Mouse (Mus musculus) left cerebral cortex, postnatal 10 days (tissue): ENCODE results near the gene Gm20388. TPM values are rescaled to one million over a fixed set of nuclear protein-coding genes. Genes with fewer than 3 reads are reported as not detected.

Experiments
- DNase-seq, 2 experiments: peaks; one replicate each; pipeline ENCODE4 v3.0.0; 2021 to 2022; ENCODE audit warnings: low spot score in 2 of 2, mixed read lengths in 1 of 2; ENCODE audit errors: extremely low spot score in 1 of 2
- intact Hi-C: fragments of 180-260 bp; cut with DNase I; formaldehyde crosslinking; loops from one replicate; pipeline ENCODE4 v1.15.1; 2025
- total RNA-seq, 2 experiments: library from RNA; stranded (reverse); gene quantifications; 2 replicates each; pipeline ENCODE4 v1.2.3; 2021

Gm20388 gene
- total RNA-seq, 2 experiments from 2014 or later = 4.4 to 9.0 TPM

DNA sequence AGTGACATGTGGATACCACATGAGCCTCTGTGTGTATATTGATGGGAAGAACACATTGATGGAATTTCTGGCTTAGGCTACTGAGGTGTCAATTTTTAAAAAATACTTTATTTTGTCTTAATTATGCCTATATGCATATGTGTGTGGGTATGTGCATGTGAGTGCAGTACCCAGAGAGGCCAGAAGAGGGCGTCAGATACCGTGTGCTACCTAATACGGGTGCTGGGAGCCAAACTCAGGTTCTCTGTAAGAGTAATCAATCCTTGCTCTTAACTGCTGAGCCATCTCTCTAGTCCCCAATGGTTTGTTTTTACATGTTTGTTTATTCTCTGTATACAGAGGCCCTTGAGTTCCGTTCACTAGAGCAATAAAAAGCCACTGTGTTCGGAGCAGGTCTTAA lies 337.0 kb downstream of the Gm20388 start:
- intact Hi-C loops = no loop called here

DNA sequence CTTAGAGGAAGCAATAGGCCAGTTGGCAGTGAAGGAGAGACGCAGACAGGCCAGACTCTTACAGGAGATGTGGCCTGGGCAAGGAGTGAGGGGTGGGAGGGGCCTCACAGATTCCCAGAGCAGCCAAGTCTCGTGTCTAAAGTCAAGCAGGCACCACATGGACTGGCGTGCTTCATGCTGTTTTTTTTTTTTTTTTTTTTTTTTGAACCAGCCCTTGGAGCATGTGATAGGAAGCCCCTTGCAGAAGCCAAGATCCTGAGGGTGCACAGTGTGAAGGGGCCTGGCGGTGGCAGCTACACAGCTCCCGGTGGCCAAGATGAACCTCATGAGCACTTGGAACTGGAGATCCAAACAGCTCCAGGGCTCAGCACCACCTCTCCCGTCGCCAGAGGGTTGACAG lies 337.4 kb downstream of the Gm20388 start:
- no peak for DNase-seq
- intact Hi-C loops = no loop called here

More for the DNA sequence above, 337.0 kb downstream of the Gm20388 start:
- no peak for DNase-seq

DNA sequence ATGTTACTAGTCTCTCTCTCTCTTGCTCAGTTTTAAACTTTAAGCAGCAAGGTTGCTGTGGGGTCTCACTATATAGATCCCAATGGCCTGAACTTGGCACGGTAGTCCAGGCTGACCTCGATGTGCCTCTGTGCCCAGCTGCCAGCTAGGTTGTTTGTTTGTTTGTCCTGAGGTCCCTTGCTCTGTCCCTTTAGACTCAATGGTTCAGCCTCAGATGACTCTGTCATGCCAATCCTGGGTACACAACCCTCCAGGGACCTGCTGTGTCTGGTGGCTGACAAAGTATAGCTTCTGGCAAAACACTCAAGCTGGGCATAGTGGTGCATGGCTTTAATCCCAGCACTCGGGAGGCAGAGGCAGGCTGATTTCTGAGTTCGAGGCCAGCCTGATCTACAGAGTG lies 337.8 kb downstream of the Gm20388 start:
- DNase-seq = no peak
- intact Hi-C loops = no loop called here

DNA sequence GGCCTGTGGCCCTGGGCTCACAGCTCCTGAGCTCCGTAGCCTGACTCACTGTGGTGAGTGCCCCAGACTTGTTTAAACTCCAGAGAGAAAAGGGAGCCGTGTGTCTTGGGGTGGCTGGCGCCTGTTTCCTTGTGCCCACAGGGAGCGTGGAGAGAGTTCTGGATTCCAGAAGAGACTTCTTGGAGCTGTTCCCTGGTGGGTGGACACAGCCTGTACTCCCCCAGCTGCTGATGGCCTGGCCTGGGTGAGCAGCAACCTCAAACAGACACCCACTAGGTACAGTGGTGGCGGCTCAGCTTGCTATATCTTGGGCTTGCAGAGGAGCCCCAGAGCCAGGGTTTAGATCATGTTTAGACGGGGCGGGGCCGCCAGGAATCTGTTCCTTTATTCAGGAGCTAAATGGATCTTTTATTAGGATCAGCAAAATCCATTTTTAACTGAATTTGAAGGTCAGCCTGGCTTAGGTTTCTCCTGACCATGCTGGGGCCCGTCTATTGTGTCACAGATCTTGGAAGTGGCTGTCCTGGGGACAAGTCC lies 339.2 kb downstream of the Gm20388 start:
- DNase-seq = no peak
- intact Hi-C loops = no loop called here

DNA sequence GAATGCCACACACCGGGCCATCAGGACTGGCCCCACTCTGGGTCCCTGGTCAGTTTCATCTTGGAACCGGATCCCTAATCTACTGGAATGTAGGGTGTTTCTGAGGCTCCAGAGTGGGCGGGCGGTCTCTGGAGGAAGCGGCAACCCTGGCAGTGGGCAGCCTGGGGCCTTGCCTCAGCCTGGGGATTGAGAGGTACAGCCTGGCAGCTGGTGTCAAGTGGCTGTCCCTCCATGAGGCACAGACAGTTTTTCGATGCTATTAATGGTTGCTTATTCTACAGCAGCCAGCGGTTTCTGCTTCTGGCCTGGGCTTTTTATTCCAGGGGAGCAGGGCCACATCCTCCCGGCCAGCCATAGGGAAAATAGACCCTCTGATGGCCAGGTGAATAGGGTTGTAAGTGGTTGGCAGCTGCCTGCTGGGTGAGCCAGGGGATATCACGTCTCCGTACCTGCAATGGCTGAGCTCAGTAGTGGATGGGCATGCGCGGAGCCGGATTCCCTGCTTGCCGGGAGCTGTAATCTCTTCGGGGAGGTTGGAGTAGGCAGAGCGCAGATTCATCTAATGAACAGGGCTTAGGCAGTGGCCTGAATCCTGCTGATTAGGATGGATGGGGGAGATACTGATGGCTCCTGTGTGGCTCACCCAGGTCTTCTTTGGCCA lies 340.2 kb downstream of the Gm20388 start:
- intact Hi-C loops = no loop called here
- no peak for DNase-seq

DNA sequence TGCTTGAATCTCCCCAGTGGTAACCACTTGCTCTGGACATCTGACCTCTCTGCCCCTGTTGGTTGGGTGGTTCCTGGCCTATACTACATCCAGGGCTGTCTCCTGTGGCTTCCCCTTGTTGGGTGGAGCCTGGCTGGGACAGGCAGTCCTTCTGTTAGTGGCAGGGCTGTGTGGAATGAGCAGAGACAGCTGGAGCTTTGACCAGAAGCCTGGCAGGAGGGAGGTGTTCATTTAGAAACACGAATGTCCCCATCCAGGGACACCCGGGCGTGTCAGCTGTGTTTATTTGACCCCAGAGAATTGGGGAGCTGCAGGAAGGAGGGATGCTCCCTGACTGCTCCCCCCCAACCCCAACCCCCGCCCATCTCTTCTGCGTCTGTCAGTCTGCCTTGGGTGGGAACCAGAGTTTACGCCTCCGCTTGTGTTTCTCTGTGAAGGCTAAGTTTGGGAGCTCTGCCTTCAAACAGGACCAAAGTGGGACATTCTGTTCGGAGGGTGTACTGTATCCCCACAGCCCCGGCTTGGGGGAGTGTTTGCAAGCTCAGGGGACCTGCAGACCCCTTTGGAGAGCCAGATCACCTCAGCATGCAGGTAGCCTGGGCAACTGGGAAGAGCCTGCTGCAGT lies 340.9 kb downstream of the Gm20388 start:
- DNase-seq = no peak
- intact Hi-C loops = no loop called here

DNA sequence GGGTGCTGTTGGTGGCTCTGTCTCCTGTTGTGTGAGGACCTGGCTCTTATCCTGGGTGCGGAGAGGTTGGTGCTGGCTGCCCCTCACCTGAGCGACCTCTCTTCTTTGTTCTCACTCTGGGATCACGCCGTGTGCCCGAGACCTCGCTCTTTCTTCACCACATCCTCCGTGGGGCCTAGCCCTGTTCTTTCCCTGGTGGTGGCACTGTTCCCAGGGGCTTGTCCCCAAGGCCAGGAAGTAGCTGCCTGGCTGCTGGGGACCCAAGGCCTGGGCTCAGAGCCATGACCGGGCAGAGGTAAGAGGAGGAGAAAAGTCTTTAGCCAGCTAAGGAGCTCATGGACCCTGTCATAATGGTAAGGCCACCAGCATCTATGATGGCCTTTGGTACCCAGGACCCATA lies 343.0 kb downstream of the Gm20388 start:
- no peak for DNase-seq
- intact Hi-C loops = no loop called here

DNA sequence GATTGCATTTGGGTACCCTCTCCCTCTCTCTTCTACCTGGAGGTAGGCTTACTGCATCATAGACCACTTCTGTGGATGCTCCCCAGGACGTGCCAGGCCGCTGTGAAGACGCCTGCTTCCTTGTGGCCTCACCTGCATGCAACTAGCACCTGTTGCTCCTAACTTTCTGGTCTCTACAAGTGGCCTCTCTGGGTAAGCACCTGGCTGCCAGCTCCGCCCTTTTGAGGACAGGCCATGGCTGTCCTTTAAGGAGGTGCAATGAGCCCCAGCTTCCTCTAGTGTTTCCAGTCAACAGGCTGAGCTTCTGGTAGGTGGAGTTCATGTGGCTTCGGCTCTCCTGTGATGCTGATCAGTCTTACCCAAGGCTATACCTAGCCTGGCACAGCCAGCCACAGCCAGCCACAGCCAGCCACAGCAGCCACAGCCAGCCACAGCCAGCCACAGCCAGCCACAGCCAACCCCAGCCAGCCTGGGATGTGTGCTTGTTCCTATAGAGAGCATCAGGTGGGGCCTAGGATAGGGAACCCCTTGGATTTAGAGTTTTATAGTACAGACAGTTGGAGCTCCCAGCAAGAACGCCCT lies 344.9 kb downstream of the Gm20388 start:
- intact Hi-C loops = no loop called here
- DNase-seq = no peak

DNA sequence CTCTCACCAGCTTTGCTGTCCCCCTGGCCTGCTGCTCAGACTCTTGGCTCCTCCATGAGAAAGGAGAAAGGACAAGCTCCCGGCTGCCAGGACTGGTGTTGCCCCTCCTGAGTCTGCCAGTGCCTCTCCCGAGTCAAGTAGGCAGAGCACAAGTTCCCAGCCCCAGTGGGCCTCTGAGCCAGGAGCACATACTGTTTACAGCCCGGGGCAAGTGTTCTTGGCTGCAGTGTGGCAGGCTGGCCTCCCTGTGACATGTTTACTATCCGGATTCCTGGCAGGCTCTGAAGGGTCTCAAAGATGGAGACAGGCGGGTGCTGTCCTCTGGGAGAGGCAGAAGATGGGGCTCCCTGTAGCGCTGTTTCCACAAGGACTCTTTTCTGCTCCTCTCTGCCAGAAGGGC lies 346.3 kb downstream of the Gm20388 start:
- intact Hi-C loops = no loop called here
- DNase-seq = no peak

DNA sequence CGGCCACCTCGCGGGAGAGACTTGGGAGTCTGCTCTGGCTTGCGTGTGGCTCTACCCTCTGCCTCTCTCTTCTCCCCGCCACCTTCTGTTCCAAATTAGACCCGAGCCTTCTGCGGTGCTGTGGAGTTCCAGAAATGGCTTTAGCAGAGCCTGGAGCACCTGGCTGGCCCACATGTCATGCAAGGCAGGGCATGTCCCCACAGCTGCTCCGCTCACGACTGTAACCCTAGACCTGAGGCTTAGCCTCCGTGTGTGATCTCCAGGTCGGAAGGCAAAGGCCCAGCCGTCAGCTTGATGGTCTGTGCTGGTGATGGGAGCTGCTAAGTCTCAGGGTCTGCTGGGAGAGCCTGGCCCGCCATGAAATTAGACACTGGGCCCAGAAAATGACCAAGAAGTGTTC lies 348.6 kb downstream of the Gm20388 start:
- no peak for DNase-seq
- intact Hi-C loops = no loop called here

DNA sequence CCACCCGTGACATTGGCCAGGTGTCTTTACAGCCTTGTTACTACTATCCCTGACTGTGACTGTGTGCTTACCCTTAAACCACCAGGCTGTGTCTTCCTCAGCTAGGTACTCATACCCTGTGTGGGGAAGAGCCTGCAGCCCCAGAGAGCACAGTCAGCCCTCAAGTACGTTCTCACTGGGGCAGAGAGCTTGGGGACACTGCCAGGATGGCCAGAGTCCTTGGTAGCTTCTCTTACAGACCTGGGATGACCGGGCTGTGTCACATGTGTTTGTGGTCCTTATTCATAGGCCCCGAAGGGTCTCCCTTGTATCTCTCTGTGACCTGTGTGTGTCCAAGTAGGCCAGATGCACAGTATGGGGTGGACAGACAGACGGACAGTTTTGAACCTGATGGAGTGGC lies 350.0 kb downstream of the Gm20388 start:
- no peak for DNase-seq
- intact Hi-C loops = loop anchor here (10.0 kb wide), 1 partner anchor 86 kb away; the partner anchor contains the start of gene Fam92b

DNA sequence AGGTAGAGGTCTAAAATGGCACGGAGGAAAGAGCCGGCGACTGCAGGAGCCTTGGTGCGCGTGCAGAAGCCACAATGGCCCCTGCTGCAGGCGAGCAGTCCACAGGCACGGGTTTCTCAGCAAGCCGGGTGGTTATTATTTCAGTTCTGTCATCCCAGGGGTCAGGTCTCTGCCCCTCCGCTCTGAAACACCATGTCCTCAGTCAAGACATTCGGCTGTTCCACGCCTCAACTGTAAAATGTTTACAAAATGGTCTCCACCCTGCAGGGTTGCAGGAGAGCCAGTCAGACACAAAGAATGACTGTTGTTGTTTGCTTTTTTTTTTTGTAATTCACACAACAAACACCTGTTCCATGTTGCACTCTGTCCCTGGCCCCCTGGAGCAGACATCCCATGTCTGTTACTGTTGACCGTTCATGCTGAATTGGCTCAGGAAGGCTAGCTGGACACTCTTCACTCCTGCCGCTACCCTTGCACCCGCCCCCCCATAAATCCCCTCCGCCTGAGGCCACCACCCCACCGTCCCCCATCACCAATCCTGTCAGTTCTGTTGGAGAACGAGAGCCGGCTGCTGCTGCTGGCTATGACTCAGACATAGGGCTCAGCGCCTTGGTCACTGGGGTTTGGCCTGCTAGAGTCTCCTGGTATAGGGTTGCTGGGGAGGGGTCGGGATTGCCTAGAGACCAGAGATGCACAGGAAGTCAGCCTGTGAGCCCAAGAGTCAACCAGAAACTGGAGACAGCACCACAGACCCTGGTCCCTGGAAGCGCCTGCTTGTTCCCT lies 350.9 kb downstream of the Gm20388 start:
- DNase-seq = no peak
- intact Hi-C loops = loop anchor here (10.0 kb wide), 1 partner anchor 87 kb away; the partner anchor contains the start of gene Fam92b

DNA sequence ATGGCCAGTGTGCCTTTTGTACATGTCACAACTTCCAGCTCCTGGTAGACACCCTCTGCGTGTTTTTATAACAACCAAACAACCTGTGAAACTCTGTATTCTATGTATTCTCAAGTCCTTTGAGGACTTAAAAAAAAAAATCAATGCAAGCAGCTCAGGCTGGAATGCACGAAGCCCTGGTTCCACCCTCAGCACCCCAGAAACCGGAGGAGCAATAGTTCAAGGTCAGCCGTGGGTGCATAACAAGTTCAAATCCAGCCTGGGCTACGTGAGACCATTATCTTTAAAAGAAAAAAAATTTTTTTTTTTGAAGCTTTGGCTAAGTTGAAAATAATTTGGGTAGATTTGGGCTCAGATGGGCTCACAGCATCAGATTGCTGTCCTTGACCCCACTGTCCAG lies 353.2 kb downstream of the Gm20388 start:
- intact Hi-C loops = loop anchor here (10.0 kb wide), 1 partner anchor 89 kb away; the partner anchor contains the start of gene Fam92b

DNA sequence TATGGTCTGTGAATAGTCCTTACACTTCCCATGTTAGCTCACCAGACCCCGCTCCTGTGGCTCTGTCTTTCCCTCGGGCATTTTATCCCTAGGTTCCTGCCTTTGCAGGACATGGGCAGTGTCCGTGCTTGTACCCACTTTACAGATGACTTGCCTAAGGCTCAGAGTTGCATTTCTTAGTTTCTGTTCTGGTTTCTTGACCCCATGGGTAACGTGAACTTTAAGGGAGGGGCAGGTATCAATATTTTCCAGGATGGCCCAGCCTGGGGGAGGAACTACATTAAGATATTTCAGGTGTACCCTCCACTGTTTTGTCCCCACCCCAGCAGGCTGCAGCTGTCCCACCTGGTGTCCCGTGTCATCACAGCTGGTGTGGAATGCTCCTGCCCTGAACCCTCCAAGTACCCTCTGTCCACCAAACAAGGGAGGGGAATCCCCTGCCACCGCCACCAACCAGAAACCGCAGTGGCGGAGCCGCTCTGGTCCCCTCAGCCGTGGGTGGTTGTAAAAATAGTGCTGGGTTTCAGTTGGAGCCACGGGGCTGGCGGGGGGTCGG lies 353.8 kb downstream of the Gm20388 start:
- DNase-seq = no peak
- intact Hi-C loops = loop anchor here (10.0 kb wide), 1 partner anchor 90 kb away; the partner anchor contains the start of gene Fam92b

More for the DNA sequence above, 353.2 kb downstream of the Gm20388 start:
- DNase-seq = no peak

DNA sequence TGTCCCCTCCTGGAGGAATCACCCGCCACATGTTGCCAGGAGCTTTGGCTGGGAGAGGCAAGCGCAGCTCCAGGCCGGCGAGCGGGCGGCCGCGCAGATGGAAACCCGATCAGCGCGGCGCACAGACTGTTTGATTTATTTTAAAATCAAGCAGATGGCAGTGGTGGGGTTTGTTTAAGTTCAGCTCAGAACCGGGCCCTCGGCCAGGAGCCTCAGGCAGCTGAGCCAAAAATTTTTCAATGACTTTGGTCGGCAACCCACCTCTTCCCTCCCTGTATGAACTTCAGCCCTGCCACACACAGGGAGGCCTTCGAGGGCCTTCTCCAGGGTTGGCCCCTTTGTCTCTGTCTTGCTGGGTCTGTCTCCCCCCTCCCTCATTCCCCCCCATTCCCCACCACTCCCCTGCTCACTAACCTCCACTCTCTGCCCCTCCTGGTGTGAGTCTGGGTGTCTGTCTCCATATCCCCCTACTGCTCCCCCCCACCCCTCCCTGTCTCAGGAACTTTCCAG lies 354.4 kb downstream of the Gm20388 start:
- DNase-seq = peak; percentile 85 to 90
- intact Hi-C loops = loop anchor here (10.0 kb wide), 1 partner anchor 90 kb away; the partner anchor contains the start of gene Fam92b

DNA sequence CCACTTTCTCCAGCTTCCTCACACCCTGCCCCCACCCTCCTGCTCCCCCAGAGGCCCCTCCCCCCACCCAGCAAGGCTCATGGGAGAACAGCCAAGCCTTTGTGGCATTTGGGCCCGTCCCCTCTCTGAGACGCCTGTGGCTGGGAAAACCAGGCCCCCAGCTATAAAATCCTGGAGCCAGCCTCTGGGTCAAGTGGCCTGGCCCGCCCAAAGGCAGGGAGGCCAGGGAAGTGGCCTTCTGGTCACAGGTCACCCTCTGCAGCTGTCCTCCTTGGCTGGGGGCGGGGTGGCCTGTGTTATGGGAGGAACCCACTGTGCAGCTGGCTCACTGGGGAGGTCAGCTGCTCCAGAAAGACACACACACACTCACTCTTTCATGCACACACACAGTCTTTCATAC lies 354.8 kb downstream of the Gm20388 start:
- peak in 1 of 2 experiments; percentile 90 for DNase-seq

DNA sequence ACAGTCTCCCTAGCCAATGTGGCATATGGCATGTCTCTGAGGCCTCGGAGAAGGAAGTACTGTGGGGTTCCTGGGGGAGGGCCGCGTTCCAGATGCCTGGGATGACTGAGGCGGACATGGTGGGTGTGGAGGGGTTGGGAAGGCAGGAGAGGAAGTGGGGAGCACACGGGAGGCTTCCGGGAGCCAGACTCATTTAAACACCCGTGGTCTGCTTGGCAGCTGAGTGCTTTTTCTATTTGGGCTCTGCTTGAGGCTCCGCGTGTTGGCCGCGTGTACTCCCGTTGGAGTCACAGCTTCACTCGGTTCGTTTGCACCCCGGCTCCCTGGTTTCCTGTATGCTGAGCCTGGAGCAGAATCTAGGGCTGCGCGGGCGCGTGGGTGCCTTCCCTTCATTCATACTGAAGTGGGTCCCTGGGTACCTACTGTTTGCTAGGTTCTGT lies 357.9 kb downstream of the Gm20388 start:
- DNase-seq = peak in 1 of 2 experiments; percentile 47
- intact Hi-C loops = loop anchor here (10.0 kb wide), 1 partner anchor 94 kb away; the partner anchor contains the start of gene Fam92b

More for the DNA sequence above, 354.8 kb downstream of the Gm20388 start:
- intact Hi-C loops = loop anchor here (10.0 kb wide), 1 partner anchor 91 kb away; the partner anchor contains the start of gene Fam92b

DNA sequence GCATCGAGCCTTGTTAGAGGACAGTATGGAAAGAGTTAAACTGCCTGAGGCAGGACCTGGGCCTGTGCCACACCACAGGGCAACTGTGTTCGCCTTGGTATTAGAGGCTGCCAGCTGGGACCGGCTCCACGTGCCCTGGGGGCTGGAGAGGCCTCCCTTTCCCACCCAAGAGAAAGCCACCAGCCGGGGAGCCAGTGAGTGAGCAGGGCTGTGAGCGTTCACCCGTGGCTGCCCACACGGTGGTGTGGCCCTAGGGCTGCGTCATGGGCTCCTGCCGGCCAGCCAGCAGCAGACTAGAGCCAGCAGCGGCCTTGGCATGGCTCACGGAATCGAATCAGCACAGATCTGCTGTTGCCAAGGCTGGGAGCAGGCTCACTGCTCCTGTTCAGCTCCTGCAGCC lies 359.8 kb downstream of the Gm20388 start:
- peak; percentile 59 to 68 for DNase-seq
- intact Hi-C loops = no loop called here
